Mouse (Mus musculus) c-Kit-positive CD71-negative TER-119-negative erythroid progenitor cells, embryonic 14.5 days (primary cell): ENCODE data around the gene Msantd2.

Experiments
- DNase-seq: peaks from one replicate; pipeline ENCODE4 v3.0.0-alpha.2; 2013; ENCODE audit warnings: low read depth

Msantd2 gene

DNA sequence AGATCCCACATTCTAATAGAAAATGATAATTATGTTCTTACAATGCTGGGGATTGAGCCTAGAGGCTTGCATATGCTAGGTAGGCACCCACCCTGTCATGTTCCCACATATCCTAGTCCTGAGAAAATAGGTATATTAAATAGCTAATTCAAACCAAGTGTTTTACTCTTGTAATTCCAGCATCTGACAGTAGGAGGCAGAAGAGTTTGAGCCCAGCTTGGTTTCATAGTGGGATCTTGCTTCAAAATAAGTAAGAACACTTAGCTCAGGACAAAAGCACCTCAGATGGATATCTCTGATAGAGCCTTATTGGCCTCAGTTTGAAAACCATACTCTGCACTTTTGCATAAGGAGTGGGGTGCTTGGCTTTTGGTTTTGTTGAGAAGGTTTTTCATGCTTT, 15.2 kb downstream of the Msantd2 start:
- no peak for DNase-seq

DNA sequence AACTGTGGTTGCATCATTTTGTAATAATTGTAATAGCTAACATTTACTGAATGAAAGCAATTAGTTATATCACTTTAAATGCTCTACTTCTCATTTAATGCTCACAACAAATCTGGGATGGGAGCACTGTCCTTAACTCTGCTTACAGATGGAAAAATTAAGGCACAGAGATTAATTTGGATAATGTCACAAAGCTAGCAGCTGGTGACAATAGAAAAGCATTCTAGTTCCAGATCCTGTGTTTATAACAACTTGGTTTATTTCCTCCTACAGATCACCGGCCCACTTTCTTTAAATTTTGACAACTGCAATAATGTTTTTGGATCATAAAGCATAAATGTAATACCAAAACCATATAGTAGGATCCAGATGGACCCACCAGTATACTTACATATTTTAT, 16.9 kb downstream of the Msantd2 start:
- no peak for DNase-seq

DNA sequence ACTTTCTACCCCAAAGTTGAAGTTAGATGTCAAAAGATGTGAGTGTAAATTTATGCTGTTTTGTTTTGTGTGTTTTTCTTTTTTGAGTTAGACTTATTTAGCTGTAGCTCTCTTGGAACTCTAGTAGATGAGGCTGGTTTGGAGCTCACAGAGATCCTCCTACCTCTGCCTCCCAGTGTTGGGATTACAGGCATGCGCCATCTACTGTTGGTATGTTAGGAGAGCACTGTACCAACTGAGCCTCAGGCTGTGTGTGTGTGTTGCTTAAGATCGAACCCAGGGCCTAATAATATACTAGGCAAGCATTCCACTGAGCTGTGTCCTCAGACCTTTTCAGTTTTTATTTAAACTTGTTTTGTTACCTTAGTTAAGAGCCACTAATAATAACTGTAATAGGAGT, 23.0 kb downstream of the Msantd2 start:
- no peak for DNase-seq

DNA sequence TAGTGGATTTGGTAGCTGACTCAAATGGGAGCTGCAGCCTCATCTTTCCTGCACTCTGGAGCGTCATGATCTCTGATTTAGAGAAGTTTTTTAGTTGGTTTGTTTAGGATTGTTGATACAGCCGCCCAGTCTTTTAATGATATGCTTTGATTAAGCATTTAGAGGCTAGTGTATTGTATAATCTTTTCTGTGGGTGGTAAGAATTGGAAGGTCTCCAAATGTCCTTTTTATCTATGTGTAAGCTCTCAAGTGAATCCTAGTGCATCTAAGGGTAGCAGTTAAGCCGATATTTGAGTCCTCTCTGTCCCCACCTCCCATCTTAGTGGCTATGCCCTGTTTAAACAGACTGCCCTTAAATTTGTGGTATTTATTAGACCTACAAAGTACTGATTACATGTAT, 25.3 kb downstream of the Msantd2 start:
- no peak for DNase-seq

DNA sequence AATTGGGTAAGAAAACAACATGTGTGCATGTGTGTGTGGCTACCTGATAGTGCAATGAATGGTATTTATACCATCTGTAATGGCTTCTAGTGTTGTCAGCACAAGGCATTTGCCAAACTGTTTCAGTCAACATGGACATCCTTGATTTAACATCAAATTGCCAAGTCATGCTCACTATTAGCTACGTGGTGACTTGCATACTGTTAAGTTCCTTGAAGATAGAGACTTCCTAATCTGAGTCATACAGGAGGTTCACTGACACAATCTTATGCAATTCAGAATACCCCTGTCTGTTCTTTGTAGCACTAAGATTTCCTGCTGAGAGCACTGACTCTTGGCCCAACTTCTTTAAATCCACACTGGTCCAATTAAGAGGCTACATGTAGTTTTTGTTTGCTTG, 28.3 kb downstream of the Msantd2 start:
- DNase-seq = no peak

DNA sequence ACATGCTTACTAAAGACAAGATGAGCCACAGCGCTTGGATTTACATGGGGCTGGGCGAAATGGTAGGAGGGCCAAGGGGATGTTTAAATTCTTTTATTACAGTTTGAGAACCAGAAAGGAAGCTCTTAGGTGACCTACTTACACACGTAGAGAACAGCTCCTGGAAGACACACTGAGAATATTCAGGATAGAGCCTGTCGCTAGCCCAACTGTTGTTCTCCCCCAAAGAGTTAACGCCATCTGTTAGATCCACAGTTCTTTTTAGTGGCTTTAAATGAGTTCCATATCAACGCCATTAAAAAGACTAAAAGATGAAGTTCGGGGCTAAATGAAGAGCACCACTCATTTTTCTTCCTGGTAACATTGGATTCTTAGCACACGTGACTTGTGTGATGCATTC, 29.9 kb downstream of the Msantd2 start:
- no peak for DNase-seq

DNA sequence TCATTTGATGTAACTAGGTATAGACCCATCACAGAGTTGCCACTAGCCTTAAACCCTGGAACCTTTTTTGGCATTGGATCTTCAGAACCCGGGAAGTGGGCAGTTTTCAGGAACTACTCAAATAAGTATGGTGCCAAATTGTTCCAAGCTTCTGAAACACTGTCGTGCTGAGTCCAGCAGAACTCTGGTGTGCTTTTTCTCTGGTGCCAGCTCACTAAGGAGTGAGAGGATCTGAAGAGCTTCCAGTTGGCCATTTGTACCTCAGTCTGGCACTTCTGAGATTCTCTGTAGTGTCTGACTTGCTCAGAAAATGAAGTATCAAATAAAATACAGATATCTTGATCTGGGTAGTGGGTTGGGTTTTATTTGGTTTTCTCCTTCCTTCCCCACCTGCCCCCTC, 30.9 kb downstream of the Msantd2 start:
- no peak for DNase-seq

DNA sequence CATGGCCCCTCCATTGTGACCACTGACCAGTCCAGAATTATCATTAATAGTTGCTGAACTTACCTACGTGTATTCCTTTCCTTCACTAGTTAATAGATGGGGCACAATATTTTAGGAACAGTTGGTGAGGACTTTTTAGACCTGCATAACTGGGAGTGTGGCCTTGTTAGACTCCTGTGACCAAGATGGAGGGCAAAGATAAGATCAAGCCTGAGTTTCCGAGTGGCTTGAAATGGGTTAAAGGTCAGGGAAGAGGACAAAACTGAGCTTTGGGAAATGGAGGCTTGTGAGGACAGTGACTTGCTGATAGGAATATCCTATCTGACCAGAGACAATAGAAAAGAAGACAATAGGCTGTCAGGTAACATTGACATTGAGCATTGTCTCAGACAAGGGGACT, 36.3 kb downstream of the Msantd2 start:
- no peak for DNase-seq

DNA sequence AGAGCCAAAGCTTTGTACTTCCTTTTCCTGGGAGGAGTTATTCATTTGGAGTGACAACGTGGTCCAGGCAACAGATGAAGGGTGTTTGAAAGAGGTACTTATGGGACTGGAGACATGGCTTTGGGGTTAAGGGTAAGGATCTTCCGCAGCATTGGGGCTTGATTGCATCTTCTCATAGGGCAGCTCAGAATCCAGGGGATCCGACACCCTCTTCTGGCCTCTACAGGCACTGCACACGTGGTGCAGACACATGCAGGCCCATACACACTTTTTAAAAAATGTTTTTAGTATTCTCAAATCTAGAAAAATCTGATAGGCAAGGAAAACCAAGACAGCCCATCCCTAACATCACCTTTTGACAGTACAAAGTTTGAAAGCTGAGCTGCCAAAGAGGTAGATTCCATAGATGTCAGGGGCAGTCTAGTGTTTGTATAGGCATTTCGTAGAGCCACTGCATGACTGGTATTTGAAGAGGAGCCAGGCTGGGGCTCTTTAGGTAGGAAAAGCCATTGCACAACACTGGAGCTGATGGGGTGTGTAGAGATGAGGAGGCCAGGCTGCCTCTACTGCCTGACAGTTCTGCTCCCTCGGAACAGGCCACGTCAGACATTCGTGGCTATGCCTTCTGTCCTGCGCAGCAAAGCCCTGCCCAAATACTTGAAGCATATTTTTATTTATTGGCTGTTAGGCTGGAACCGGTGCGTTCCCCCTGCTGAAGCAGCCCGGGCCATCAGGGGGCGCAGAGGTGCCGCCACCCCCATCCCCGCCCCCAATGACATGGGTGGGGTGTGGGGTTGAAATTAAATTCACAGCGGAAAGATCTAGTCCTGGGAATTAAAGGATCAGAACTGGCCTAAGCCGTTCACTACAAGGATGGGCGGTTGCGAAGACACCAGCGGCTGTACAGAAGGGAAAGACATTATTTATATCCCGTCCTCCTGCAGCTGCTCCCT, 37.6 kb downstream of the Msantd2 start:
- DNase-seq = no peak

DNA sequence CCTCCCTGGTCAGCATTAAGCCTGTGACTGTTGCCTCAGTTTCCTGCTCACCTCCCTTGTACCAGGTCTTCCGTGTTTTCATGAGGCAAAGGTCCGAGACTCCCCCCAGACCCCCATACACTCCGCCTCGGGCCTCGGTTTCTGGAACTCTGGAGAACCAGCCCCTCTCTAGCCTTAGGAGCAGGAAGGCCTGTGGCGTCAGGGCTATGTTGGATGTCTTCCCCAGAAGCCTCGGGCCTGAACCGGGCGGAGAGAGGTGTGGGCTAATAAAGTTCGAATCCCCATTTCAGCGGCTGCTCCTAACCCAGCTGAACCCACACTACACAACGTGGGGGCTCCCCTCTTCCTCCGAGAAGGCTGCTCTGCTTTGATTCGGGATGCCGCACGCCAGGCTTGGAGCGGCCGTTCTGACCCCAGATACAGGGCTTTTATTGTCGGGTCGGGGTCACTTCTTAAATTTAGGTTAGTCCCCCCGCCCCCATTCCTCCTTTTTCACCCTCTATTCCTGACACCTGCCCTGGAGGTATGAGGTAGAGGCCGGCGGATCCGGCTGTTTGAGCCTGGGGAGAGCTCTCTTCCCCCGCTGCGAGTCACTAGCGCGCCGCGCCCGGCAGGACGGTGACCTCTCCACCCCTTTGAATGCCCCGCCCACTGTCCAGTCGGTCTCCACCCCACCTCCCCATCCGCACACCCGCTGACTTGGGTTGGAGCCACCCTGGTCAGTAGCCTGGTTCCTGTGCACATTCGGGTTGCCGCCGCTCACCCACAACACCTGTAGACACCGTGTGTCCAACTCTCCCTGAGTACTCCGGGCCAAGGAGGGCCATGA, 38.5 kb downstream of the Msantd2 start, which contains the start of gene Esam:
TSS of gene Esam (plus strand) at position 683 of the 829 bp plus-strand sequence.
- DNase-seq = no peak

DNA sequence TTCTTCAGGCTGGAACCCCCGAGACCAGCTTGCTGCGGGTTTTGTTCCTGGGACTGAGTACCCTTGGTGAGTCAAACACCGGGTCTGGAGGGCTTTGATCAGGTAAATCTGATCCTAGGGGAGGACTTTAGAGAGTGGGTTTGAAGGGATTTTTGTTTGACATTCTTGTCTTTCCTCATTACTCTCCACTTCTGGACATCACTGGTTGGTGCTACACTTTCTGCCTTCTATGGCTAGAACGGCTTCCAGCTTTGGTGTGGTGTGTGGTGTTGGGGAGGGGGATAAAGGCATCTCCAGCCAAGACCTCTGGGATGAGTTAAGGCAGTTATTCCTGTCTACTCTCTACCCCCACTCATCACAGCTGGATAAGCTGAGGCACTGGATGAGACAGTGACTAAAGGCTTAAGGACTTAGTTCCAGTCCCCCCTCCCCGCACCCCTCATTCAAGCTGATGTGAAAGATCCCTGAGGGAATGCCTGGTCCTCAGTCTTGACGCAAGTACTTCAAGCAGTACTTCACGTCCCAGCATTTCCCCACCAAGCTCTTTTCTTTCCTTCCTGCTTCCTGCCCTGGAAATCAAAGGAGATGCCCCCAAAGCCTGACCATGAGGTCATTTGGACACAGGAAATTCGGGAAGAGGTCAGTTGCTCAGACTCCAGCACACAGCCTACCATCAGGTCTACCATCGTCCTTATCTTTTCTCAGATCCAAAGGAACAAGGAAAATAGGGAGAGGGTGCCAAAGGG, 39.3 kb downstream of the Msantd2 start:
- no peak for DNase-seq

DNA sequence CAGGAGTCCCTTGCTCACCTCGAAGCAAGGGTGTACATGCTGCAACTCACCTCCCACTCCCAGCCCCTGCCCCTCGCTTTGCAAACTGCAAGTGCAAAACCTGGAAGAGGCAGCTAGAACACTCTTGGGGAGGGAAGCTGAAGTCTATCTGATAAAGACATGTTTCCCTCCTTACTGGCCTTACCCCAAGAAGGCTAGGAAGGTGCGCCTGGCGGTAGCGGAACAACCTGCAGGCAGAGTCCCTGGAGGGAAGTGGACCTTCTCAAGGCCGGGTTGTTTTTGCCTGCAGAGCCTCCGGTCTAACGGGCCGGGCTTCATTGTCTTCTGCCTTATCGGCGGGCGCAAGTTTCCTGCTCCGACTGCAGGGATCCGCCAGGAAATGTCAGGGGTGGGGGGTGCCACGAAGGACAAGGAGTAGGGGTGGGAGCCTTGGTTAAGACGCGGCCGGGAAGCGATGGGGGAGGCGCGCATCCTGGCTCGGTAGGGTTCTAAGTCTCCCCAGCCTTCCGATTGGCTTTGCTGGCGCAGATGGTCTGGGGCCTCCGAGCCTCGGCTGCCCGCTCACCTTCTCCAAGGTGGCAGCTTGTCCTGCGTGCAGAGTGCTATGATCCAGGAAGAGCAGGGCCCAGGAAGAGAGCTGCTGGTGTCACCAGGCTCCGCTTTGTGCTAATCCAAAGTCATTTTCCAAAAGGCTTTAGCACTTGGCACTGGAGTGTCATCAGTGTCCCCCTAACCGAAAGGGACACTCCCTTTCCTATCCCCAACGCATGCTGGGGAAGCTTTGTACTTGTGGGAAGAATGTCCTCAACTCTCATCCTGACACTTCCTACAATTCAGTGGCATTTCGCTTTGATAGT, 41.1 kb downstream of the Msantd2 start:
- DNase-seq = no peak

DNA sequence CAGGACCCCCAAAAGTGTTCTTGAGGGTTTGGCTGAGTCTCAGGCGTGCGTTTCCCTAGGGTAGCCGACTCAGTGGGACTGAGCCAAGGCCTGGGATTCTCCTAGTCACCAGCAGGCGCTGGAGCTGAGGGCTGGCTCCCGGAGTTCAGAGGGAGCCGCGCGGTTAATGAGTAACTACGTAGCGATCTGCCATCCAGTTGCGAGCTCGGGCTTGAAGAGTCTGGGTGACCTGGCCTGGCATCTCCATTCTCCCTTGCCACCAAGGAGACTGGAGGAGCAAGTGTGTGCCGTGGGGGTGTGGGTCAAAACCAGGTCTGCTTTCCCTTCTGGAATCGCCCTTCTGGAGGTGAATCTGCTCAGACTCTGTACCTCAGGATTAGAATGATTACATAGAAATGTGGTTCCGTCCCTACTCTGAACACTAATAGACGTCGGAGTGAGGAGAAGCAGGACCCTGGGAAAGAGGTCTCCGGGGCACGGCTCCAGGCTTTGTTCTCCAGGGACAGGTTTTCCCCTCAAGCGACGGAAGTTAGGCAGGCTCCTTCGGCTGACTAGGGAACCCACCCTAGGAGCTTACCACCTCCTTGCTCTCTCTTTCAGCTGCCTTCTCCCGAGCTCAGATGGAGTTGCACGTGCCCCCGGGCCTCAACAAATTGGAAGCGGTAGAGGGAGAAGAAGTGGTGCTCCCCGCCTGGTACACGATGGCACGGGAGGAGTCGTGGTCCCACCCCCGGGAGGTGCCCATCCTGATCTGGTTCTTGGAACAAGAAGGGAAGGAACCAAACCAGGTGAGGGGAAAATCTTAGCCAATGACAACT, 42.0 kb downstream of the Msantd2 start:
- DNase-seq = no peak

DNA sequence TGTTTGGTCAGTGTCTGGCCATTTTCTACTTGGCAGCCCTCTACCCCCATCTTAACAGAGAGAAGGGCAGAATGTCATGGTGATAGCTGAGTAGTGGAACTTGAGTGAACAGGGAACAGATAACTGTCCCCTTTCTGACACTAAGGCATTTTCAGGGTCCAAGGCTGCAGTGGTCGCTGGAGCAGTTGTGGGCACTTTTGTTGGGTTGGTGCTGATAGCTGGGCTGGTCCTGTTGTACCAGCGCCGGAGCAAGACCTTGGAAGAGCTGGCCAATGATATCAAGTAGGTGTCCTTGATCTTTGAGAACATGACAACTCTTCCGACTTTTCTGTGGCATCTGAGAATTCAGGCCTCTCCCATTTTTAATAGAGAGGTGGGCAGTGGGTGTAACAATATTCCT, 47.7 kb downstream of the Msantd2 start:
- DNase-seq = no peak

DNA sequence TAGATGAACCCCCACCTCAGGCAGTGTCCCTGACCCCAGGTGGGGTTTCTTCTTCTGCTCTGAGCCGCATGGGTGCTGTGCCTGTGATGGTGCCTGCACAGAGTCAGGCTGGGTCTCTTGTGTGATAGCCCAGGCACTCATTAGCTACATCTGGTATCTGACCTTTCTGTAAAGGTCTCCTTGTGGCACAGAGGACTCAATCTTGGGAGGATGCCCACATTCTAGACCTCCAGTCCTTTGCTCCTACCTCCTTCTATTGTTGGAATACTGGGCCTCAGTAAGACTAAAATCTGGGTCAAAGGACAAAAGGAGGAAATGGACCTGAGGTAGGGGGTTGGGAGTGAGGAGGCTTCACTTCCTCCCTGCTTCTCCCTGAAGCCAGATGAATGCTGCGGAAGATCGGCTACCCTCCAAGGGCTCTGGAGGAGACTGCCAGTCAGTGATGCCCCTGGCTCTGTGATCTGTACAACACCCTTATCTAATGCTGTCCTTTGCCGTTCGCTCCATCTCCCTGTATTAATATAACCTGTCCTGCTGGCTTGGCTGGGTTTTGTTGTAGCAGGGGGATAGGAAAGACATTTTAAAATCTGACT, 48.6 kb downstream of the Msantd2 start:
- no peak for DNase-seq

DNA sequence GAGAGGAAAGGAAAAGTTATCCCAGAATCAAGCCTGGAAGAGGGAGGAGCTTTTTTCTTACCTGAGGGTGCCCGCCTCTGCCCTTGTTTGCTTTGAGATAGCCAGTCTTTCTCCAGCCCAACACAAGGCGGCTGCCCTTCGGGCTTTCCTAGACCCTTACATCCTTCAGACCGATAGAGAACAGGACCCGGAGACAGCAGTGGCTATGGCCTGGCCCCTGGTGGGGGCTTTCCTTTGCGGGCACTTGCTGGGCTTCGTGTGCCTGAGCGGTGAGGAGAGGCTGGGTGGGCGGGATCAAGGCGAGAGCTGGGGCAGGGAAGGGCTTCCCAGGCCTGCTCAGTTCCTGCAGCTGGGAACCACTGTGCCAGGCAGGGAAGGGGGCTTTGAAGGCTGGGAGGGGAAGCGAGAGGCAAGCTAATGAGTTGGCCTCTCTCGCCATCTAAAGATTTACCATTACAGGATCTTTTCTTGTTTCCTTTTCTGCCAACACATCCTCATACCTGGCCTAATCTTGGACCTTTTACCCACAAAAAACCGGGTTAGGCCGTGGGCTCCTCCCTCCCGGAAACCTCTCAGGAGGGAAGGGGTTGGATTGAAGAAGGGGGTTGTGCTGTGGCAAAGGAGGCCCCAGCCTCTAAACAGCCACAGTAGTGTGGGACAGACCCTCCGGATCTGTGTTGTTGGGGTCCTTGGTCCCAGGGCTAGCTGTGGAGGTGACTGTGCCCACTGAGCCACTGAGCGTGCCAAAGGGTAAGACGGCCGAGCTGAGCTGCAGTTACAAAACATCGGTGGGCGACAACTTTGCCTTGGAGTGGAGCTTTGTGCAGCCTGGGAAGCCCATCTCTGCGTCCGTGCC, 50.3 kb downstream of the Msantd2 start, which contains the start of gene Vsig2:
TSS of gene Vsig2 (plus strand) at position 86 of the 856 bp plus-strand sequence.
- DNase-seq = no peak

DNA sequence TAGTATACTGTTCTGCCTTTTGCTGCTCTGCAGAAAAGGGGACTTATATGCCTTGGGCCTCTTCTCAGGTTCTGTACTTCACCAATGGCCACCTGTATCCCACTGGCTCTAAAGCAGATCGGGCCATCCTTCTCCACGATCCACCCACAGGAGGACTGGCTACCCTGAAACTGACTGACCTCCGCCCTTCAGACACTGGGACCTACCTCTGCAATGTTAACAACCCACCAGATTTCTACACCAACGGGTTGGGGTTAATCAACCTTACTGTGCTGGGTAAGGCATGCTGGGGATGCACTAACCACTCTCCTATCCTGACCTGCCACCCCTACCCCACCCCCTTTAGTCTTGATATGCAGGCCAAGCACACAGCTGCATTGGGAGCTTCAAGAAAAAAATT, 51.1 kb downstream of the Msantd2 start:
- DNase-seq = no peak

DNA sequence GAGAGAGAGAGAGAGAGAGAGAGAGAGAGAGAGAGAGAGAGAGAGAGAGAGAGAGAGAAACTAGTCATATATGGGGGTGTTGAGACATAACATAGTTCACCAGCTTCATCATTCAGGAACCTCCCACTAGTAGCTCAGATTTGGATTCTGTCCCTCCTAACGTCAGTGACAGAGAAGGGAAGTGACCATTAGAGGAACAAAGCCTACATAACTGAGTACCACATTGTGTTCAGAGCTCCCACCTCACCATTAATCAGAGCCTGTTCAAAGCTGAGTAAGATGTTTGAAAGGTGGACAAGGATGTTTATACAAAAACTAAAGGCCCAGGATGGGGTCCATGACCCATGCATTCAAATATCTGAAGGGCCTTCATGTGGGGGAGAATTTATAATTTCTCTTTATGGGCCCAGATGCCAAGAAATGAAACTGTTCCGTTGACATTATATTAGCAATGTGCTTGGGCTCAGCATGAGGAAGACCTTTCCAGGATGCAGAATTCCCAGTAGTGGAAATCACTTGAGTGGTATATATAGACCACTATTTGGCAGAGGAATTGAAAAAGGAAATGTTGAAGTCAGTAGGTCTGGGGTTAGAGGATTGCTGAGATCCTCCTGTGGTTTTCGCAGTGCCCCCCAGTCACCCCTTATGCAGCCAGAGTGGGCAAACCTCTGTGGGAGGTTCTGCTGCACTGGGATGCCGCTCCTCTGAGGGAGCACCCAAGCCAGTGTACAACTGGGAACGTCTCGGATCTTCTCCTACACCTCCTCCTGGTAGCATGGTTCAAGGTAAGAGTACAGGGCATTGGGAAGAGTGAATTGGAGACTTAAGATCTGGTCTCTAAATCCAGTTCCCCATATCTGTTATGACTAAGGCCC, 51.8 kb downstream of the Msantd2 start:
- no peak for DNase-seq
